Mouse (Mus musculus) thymus, adult 2 months (tissue): ENCODE results near the gene Pdzd7.

Source experiments
- CTCF ChIP-seq: fragments of 200-500 bp; IDR thresholded peaks from 2 replicates; pipeline ENCODE4 v1.5.1; 2012; ENCODE audit warnings: mild to moderate bottlenecking, control low read depth, low read length, moderate library complexity, borderline replicate concordance; ENCODE audit not compliant: control insufficient read depth, poor library complexity, insufficient read depth; ENCODE audit errors: extremely low read depth
- POLR2A ChIP-seq: fragments of 200-500 bp; IDR thresholded peaks from 2 replicates; pipeline ENCODE4 v1.6.1; 2012; ENCODE audit warnings: mild to moderate bottlenecking, low read length, control low read depth, moderate library complexity; ENCODE audit not compliant: control insufficient read depth, poor library complexity, insufficient read depth; ENCODE audit errors: extremely low read depth

GRCm38 (mm10) chr19:45056908-45057698 lies 11.6 kb upstream of the Pdzd7 start:
- TF ChIP-seq CTCF: no peak
- TF ChIP-seq POLR2A: no peak
